Mouse (Mus musculus): ENCODE results near the gene Sec14l3.
A peak's percentile ranks its signal among the peaks of the same experiment; 100 is the strongest.

The Sec14l3 gene

DNA sequence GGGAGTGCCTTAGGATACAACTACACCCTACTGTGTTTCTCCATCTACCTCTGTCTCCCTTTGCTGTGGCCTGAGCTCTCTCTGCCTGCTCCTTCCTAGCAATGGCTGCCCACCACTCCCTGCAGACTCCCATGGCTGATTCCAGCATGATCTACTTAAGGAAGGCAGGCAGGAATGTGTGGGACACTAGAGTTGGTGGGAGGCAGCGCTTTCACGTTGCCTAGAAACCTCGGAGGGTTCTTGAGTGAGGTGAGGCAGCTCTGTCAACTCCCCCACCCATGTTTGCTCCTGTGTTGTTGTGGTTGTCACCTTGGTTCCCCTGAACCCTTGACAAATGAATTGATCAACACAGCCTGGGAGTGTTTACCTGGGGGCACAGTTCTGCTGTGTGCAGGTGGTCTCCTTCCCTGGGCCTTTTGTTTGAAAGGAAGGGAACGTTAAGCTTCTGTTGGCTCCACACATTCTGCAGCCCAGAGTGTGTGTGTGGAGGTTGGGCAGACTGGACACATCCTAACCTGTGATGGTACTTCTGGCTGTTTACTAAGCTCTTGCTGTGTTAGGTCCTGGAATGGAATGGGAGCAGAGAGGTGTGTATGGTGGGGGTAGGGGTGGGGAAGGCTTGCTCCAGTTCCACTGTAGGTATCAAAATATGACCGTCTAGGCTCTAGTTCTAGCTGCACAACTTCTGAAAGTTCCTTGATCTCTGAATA, 3.6 kb upstream of the Sec14l3 start:
- no peak for DNase-seq (ENCODE audit: low read depth, low spot score)

DNA sequence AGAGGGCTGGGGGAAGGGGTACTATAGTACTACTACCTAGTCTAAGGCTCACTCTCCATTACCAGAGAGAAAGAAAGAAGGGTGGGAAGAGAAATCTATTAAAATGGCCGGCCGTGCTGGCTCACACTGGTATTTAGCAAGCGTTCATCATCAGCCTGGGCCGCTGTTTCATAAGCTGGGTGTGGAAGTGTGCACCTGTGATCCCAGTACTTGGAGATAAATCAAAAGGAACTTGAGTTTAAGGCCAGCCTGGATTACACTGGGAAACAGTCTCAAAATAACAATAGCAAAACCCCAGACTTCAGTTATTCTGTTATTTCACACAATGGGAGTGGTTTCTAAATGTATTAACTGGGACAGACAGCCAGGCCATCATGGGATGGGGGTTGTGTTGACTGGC, 2.1 kb upstream of the Sec14l3 start:
- no peak for DNase-seq (ENCODE audit: low read depth, low spot score)

DNA sequence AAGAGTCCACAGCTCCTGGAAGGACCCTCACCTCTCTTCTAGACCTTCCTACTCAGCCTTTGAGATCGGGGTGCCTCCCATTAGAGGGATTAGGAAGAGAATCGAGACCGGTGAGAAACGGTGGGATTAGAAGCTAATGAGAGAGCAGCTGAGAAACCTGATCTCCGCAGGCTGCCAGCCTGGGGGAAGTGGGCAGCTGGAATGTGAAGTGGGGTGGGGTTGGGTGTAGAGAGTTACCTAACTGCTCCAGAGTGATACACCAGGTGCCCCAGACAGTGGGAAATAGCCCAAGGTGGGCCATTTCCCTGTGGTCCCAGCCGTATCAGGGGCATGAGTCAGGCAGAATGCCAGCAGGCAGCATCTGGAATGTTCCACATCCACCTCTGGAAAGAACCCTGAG, 1.7 kb upstream of the Sec14l3 start:
- DNase-seq (ENCODE audit: low read depth, low spot score): no peak

DNA sequence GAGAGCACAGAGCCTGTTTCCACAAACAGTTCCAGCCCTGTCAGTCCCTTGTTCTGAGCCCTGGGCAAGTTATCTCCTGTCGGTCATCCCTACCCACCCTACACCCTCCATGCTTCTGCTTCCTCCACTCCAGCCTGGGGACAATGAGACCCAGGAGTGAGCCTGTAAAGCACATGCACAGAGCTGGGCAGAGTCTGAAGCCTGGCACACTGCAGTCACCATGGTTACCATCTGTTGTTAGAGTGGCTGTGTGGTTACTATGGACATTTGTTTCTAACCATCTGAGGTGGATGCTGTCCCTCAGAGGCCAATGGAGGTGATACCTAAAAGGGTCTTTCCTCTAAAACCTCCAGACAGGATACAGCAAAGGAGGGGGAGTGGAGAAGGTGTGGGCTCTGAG, 5.0 kb downstream of the Sec14l3 start:
- no peak for DNase-seq (ENCODE audit: low read depth, low spot score)

DNA sequence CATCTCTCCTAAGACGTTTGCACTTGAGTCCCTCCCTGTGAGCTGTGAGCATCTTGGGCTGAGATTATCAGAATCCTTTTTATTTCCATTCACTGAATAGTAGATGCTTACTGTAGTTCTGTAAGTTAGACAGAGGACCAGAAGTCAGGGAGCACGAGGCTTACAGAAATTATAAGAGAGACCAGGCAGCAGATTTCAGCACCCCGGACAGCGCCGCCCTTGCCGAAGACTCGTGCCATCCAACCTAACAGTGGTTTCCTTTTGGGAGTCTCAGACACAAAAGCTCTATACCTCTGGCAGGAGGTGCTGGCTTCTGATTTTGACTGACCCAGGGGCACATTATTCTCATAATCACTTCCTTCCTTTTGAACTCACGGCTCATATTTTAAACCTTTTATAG, 12.0 kb downstream of the Sec14l3 start:
- DNase-seq (ENCODE audit: low read depth, low spot score): no peak

DNA sequence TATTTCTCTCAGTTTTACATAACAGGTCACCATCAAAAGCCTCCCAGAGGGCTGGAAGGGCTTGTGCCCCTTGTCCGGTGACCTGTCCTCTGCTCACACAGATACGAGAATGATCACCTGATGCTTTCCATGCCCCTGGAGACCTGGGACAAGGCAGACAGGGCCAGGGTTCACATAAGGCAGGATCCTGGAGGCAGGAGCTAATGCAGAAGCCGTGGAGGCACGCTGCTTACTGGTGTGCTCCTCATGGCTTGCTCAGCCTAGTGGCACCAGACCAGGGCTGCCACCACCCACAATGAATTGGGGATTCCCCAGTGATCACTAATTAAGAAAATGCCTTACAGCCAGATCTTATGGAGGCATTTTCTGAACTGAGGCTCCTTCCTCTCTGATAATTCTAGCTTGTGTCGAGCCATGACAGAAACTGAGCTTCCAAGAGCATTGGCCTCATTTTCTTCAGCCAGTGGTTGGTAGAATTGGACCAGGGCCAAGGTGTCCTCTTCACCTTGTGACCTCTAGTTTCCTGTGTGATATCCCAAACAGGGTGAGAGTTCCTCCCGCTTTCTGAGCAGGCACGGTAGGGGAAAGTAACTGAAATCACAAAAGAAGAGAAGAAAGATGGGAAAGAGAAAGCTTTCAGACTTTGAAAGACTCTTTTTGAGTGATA, 13.8 kb downstream of the Sec14l3 start:
- no peak for DNase-seq (ENCODE audit: low read depth, low spot score)

DNA sequence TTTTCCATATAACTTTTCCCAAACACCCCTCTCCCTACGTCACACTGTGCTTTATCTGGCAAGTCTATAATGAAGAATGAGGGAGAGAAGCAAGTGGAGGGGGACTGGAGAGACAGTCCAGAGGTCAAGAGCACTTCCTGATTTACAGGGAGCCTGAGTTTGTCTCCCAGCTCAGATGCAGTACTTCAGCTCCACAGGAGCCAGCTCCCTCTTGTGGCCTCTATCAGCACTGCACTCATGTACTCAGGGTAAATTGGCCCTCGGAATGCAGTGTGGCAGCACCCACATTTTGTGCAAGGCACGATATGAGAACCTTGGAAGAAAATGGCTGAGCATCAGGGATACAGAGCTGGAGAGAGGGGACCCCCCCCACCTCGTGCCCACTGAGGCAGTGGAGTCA, 15.6 kb downstream of the Sec14l3 start:
- peak; percentile 59 for DNase-seq (ENCODE audit: low read depth, low spot score)

DNA sequence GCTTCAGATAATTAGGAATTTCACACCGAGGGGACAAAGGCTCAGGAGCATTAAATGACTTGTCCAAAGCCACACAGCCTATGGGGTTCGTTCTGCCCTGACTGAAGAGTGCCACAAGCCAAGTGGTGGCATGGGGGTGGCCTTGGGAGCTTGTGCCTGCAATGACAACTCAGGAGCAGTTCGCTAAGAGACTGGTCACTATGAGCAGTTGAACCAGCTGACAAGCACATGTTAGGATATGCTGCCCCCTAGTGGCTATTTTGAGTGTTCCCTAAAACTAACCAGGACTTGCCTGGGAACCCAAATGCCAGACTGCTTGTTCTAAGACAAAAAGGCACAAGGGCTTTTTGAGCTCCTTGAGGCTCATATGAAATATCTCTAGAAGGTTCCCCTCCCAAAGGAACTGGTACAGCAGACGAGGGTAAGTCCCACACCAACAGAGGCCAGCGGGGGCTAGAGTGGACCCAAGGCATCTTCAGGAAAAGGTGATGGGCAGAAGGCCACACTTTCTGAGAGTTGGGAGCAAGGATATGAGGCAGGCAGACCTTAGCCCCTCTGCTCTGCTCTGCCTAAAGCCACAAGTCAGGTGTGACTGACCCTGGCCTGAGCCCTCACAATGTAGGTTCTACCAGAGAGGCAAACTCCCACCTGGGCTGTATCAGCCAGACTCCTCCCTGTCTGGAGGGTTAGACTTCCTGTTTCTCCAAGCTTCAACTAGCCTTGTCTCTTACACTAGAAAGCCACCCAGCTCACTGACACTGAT, 18.9 kb downstream of the Sec14l3 start:
- DNase-seq (ENCODE audit: low read depth, low spot score): peak; percentile 77

DNA sequence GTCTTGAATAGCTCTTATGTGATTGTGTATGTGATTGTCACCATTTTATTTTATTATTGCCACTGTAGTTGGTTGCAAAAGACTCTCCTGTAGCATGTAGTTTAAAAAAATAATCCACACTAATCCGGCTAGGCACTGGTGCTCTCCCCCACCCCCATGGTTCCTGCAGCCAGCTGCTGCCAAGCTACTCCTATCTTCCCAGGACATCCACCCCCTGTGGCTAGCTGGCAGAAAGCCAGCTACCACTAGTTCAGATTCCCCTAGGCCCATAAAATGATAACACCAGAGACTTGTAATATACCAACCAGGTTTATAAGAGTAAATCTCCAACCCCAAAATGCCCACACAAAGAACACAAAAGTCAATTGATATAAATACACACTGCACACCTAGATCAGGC, 21.6 kb downstream of the Sec14l3 start:
- peak; percentile 58 for DNase-seq (ENCODE audit: low read depth, low spot score)

DNA sequence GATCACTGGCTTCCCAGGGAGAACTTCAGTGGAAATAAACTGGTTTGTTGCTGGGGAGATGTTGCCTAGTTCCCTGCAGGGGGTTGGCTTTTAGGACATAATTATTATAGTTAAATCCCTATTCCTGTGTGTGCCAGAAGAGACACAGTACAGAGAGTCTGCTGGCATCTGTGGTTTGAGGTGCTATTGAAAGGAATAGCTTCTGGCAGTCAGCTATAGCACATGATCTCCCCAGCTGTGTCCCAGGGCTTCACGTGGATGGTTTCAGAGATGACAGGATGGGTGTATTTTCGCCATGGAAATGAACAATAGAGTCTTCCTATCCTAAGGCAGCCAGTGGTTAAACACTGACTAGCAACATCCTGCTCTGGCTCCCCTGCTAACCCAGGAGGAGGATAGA, 22.6 kb downstream of the Sec14l3 start:
- DNase-seq (ENCODE audit: low read depth, low spot score): no peak

DNA sequence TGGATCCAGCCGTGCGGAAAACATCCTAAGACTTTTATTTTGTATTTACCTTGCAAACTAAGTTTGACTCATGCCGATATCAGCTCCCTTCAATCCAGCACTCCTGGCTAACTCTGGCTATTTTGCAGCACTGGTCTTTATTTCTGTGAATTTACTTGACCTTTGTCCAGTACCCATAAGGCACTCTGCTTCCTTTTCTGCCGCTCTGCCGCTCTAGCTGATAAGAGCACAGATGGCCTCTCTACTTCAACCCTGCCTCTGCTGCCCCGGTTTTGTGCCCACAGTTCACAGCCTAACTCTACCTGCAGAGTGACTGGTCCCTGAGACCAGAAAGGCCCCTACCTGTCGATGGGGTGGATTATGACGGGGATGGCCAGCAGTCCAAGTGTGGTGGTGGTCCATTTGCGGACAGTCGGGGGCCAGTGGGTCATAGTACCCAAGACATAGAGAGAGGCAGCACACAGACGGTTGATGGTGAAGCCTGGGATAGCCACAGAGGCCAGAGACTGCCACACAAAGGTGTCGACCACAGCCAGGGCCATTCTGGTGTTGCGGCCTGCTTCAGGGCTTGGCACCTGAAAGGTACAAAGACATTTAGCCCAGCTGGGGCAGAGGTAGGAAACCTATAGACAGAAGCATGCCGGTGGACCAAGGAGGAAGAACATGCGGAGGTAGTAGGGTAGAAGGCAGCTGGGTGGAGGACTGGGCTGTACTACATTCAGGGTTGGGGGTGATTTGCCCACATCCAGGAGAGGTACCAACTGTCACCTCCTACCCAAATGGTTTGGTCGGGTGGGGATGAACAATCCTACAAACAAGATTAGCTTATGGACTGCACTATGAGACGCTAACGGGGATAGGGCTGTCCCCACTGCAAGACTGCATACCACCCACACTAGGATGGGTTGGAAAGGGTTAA, 29.1 kb downstream of the Sec14l3 start:
- peak; percentile 68 for DNase-seq (ENCODE audit: low read depth, low spot score)

DNA sequence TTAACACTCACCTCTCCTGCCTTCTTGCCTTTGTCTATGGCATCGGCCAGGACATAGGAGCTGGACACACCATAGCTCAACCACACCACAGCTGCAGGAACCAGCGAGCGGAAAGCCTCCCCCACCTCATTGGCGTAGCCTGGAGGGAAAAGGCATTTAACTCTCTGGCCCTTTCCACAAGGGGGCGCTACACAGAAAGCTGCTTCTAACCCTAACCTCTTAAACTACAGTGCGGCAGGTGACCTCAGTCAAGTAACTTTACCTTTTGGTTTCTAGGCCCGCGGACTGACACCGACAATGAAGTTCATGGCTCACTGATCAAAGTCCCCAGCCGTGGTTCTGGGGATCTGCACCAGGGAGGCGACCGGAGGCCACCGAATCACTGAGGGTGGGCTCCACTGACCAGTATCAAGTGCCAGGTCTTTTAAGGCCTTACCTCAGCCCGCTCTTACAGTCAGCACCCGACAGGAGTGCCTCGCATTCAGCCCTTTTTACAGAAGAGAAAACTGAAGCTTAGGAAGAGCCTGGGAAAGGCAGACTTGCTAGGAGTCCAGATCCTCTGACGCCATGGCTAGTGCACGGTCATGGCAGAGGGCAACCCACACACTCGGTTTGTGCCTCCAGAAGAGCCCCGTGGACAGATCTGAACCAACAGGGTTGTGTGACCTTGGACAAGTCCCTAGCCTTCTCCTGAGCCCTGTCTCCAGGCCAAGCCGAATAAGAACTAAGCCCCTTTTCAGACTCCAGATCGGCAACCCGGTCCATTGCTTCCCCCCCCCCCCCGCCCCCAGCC, 29.9 kb downstream of the Sec14l3 start:
- peak; percentile 76 for DNase-seq (ENCODE audit: low read depth, low spot score)

DNA sequence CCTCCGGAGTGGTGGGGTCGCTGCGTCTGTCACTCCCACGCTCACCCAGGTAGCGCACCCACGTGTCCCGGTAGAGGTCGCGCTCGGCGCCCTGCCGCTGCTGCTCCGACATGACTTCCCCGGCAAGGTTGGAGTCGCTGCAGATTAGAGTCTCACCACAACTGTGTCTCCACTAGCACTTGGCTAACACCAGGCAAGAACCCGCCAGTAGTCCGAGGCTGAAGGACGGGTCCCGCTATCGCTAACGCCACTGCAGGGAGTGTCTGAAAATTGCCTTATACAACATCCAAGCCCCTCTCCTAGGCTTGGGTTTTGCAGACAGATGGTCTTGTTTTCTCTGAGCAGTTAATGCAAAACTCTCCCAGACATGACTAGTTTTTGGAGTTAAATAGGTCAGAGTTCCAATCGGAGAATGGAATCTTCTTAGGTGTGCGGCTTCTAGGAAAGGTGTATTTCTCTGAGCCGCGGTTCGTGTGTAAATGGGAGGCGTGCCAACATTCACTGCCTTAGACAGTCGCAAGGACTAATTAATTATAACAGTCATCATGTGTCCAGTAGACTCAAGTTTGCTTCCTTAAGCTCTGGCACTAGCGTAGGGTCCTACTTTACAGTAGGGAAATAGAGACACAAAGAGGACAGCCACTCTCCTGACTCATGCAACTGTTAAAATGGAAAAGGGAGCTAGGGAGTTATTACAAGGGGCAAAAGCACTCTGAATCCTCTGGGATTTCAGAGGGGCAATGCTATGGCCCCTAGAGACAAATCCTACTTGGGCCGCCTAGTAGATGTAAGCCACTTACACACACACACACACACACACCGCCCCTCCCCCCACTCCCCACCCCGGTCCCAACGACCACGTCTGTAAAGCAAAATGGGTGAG, 30.8 kb downstream of the Sec14l3 start, which contains the start of gene Mtfp1:
Gene Mtfp1 (minus strand): TSS at position 275 of the 883 bp plus-strand sequence.
- peak; percentile 51 for DNase-seq (ENCODE audit: low read depth, low spot score)

DNA sequence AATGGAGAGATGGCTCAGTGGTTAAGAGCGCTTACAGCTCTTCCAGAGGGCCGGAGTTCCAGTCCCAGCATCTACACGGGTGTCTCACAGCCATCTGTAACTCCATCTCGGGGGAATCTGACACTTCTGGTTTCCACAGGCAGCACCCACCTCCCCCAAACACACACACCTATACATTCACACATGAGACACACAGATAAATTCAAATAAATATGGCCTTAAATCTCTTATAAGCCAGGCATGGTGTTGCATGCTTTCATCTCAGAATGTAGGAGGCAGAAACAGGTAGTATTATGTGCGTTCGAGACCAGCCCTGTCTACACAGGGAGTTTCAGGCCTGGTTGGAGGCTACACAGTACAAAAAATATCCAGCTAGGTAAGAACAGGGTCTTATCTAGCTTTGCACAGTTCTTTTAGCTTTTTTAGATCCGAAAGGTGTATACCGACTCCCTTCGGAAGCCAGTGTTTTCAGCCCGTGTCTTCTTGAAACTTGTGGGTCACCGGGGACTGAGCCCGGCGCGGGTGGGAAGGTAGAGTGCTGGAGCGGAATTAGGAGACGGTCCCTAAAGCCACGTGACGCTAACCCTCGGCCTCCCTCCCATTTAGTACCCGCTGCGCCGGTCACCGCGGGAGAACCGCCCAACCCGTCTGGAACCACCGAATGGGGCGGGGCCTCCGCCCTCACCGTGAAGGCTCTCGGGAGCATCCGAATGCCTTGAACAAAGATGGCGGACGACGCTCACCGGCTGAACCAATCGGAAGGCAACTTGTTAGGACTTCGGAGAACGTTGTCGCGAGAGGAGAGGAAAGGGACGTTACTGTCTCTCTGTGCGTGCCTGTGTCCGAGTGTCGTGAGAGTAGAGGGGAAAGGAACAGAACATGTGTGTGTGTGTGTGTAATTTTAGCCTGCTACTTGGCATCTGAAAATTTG, 31.7 kb downstream of the Sec14l3 start:
- DNase-seq (ENCODE audit: low read depth, low spot score): peak; percentile 96

DNA sequence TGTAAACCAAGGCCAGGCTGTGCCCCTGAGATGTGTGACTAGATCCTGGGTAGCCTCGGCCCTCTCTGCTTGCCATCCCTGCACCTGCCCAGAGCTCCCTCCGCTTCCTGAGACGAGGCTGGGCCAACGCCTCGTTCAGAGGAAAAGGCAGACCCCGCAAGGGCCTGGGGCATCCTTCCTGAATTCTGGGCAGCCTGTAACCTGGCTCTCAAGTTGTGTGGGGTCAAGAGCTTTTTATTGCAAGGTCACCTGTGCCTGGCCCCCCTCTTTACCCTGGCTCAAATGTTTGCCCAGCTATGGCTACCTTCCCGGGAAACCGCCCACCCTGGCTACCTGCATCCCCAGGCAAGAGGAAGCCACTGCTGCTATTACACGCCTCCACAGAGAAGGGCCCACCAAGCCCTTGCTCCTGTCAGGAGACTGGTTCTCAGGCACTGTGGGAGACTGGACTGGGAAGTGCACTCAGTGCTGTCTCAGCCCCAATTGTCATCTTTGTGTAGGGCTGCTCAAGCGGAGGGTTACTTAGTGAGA, 32.5 kb downstream of the Sec14l3 start:
- no peak for DNase-seq (ENCODE audit: low read depth, low spot score)

DNA sequence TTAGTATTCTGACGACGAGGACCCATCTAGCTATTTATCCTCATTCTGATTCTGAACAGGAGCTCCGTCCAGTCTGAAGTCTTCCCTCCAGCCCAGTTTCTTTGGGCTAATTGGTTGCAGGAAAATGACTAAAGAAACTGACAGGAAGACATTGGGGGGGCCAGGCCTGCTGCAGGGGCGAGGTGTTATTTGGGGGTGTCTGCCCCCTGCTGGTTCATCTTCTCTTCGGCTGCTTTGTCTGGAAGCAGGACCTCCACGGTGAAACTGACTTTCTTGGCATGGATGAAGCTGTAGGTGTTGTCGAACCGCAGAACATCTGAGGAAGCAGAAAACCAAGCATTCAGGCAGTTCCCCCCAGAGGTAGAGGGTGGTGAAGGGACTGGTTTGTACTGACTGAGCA, 33.5 kb downstream of the Sec14l3 start:
- DNase-seq (ENCODE audit: low read depth, low spot score): no peak

DNA sequence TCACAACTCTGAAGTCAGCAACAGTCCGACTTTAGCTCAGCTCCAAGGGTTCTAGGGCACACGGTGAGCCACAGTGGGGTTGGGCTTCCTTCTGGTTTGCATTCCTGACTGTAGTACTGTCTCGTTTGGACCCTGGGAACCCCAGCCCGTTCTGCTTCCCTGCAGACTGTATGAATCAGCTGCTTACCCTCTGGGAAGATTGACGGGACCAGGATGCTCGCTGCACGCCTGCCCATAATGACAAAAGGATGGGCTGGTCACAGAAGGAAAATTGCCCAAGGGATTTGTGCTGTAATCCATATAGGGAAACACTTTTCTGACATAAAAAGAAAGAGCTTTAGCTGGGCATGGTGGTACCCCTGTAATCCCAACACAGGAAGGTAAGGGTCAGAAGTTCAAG, 34.2 kb downstream of the Sec14l3 start:
- no peak for DNase-seq (ENCODE audit: low read depth, low spot score)

DNA sequence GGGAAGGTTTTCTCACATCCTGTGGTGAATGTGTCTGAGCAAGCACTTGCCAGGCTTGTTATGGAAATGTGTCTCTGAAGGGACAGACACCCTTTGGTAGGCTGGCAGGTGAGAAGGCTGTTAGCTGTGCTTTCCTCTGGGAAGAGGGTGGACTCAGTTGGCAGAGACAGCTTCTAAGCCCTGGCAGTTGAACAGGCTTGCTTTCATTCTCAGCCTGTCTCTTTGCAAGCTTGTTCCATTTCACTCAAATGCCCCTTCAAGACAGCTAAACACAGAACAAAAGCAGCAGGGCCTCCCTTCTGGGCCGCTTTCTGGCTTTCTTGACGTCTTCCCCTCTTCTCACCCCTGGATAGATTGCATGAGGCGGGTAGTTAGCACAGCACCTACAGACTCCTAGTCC, 34.8 kb downstream of the Sec14l3 start:
- no peak for DNase-seq (ENCODE audit: low read depth, low spot score)

All from retina, postnatal 7 days (tissue).